Mouse (Mus musculus): ENCODE results near the gene Trim80.

DNA sequence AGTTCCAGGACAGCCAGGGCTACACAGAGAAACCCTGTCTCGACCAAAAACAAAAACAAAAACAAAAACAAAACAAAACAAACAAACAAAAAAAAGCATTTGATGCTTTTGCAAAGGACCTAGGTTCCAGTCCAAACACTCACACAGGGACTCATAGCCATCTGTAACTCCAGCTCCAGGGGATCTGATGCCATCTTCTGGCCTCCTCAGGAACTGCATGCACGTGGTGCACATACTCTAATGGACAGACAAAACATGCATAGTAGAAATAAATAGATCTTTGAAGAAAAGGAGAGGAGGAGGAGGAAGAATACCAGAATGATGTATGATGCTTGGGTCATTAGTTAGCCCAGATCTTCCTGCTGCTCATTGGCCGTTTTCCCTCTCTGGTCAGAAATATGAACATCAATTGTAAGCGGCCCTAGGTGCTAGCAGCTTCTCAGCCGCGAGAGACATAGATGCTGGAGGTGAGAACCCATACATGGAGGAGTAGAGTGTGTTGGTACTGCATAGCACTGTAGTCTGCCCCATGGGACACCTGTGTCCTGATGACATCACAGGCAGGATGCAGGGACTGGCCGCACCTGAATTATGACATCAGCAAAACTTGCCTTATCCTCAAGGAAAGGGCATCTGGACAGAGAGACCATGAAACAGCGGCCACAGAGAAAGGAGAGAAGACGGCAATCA is at the start of gene Trim80:
- no peak for TF ChIP-seq POLR2A (IDR thresholded peaks at IDR 0.05; ENCODE audit: low read depth, low read length)
- TF ChIP-seq CTCF (IDR thresholded peaks at IDR 0.05; ENCODE audit: extremely low read depth, insufficient read length, insufficient replicate concordance, low read depth, low read length): no peak

Measured in small intestine, adult 2 months (tissue).